Mouse (Mus musculus): ENCODE results near the gene Tanc1.
A peak's percentile ranks its signal among the peaks of the same experiment; 100 is the strongest.
"Not testable (repeated sequence)": the region's sequence is repeated elsewhere in the genome, so short reads cannot be mapped to it uniquely, and the experiment has no call there.

The Tanc1 gene

GRCm38 (mm10) chr2:59830151-59830550 lies 218.3 kb downstream of the Tanc1 start:
- no peak for DNase-seq (ENCODE audit: low spot score)

- DNase-seq (ENCODE audit: low spot score), result no peak
Observed at GRCm38 (mm10) chr2:59830940-59831339, 219.1 kb downstream of the Tanc1 start.

GRCm38 (mm10) chr2:59831831-59832230 lies 220.0 kb downstream of the Tanc1 start:
- no peak for DNase-seq (ENCODE audit: low spot score)

GRCm38 (mm10) chr2:59838825-59839224 lies 227.0 kb downstream of the Tanc1 start:
- DNase-seq (ENCODE audit: low spot score), result no peak

GRCm38 (mm10) chr2:59839755-59840154 lies 227.9 kb downstream of the Tanc1 start:
- no peak for DNase-seq (ENCODE audit: low spot score)

GRCm38 (mm10) chr2:59840191-59840590 lies 228.3 kb downstream of the Tanc1 start:
- no peak for DNase-seq (ENCODE audit: low spot score)

- no peak for DNase-seq (ENCODE audit: low spot score)
Observed at GRCm38 (mm10) chr2:59841189-59841939, 229.5 kb downstream of the Tanc1 start.

GRCm38 (mm10) chr2:59841944-59842343 lies 230.1 kb downstream of the Tanc1 start:
- DNase-seq (ENCODE audit: low spot score), result no peak

GRCm38 (mm10) chr2:59842556-59843008 lies 230.7 kb downstream of the Tanc1 start:
- no peak for DNase-seq (ENCODE audit: low spot score)

GRCm38 (mm10) chr2:59843156-59843555 lies 231.3 kb downstream of the Tanc1 start:
- no peak for DNase-seq (ENCODE audit: low spot score)

GRCm38 (mm10) chr2:59843848-59844247 lies 232.0 kb downstream of the Tanc1 start:
- DNase-seq (ENCODE audit: low spot score), result no peak

- not testable (repeated sequence) for DNase-seq (ENCODE audit: low spot score)
Observed at GRCm38 (mm10) chr2:59851885-59852284, 240.0 kb downstream of the Tanc1 start.

- no peak for DNase-seq (ENCODE audit: low spot score)
Observed at GRCm38 (mm10) chr2:59852916-59853315, 241.1 kb downstream of the Tanc1 start.

GRCm38 (mm10) chr2:59853543-59853942 lies 241.7 kb downstream of the Tanc1 start:
- no peak for DNase-seq (ENCODE audit: low spot score)

GRCm38 (mm10) chr2:59854363-59854762 lies 242.5 kb downstream of the Tanc1 start:
- no peak for DNase-seq (ENCODE audit: low spot score)

GRCm38 (mm10) chr2:59862618-59863017 lies 250.8 kb downstream of the Tanc1 start:
- DNase-seq (ENCODE audit: low spot score), result no peak

GRCm38 (mm10) chr2:59870526-59870925 lies 258.7 kb downstream of the Tanc1 start:
- no peak for DNase-seq (ENCODE audit: low spot score)

- no peak for DNase-seq (ENCODE audit: low spot score)
Observed at GRCm38 (mm10) chr2:59876482-59876881, 264.6 kb downstream of the Tanc1 start.

GRCm38 (mm10) chr2:59877335-59877734 lies 265.5 kb downstream of the Tanc1 start:
- no peak for DNase-seq (ENCODE audit: low spot score)

GRCm38 (mm10) chr2:59878221-59878620 lies 266.4 kb downstream of the Tanc1 start:
- DNase-seq (ENCODE audit: low spot score), result no peak

- DNase-seq (ENCODE audit: low spot score), result no peak
Observed at GRCm38 (mm10) chr2:59881404-59881803, 269.6 kb downstream of the Tanc1 start.

- peak; percentile 91 for DNase-seq (ENCODE audit: low spot score)
Observed at GRCm38 (mm10) chr2:59881831-59882741, 270.2 kb downstream of the Tanc1 start, which contains the start of gene Wdsub1. Gene Wdsub1, minus strand, starts transcription at chr2:59882591.

GRCm38 (mm10) chr2:59882742-59883281 lies 271.0 kb downstream of the Tanc1 start:
- DNase-seq (ENCODE audit: low spot score), result no peak
